Mouse (Mus musculus): Measurements from ENCODE around the gene Gm28998.
"Not testable (repeated sequence)": the region's sequence is repeated elsewhere in the genome, so short reads cannot be mapped to it uniquely, and the experiment has no call there.

Gm28998 gene

DNA sequence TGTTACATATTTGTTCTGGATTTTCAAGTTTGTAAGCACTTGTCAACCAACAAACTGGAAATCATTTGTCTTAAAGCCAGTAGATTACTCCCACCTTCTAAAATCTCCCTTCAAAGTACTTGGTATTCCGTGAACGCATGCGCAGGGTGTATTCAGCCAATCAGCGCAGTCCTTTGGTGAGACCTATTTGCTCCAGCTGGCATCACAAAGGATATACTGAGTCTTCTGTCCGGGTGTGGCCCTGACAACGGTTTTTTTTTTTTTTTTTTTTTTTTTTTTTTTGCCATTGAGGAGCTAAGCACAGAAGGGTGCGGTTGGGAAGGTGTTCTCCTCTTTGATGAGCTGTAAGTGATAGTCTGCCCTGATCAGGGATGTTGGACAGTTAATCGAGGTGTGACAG is at the start of gene Gm28998:
Gm28998 (plus strand) TSS at position 301 of the 400 bp plus-strand sequence.
- not testable (repeated sequence) for DNase-seq (ENCODE audit: low spot score in 2 of 2)
